Mouse (Mus musculus) ES-E14 (cell line): ENCODE measurements around the gene Rasl10b. TPM values are rescaled to one million over a fixed set of nuclear protein-coding genes. Genes with fewer than 3 reads are reported as not detected.

Experiments used
- DNase-seq: peaks from one replicate; pipeline ENCODE4 v3.0.0-alpha.2; 2013; ENCODE audit warnings: low read depth, low spot score
- H3K27ac ChIP-seq: 2 replicates; pipeline ENCODE4 v1.5.1; 2012; ENCODE audit warnings: low read depth, mild to moderate bottlenecking, low read length, moderate library complexity, mixed read lengths; ENCODE audit not compliant: poor library complexity, insufficient read depth, severe bottlenecking
- H3K36me3 ChIP-seq: 2 replicates; pipeline ENCODE4 v1.6.1; 2012; ENCODE audit warnings: mild to moderate bottlenecking, low read length, moderate library complexity, mixed read lengths; ENCODE audit not compliant: control insufficient read depth, poor library complexity, insufficient read depth, severe bottlenecking
- H3K4me1 ChIP-seq, 2 experiments: fragments of 150-350 bp in 1 of 2; sonication (generic) in 1 of 2; 2 replicates each; pipeline ENCODE4 v1.6.1; 2012; ENCODE audit warnings: low read length in 2 of 2, mild to moderate bottlenecking in 1 of 2, mixed read lengths in 1 of 2; ENCODE audit not compliant: control insufficient read depth in 2 of 2, insufficient read depth in 2 of 2, poor library complexity in 1 of 2
- H3K4me3 ChIP-seq, 2 experiments: fragments of 150-350 bp in 1 of 2; sonication (generic) in 1 of 2; 2 replicates each; pipeline ENCODE4 v1.5.1; 2012; ENCODE audit warnings: low read length in 2 of 2, low read depth in 1 of 2, mild to moderate bottlenecking in 1 of 2, mixed read lengths in 1 of 2; ENCODE audit not compliant: insufficient read depth in 1 of 2, poor library complexity in 1 of 2, severe bottlenecking in 1 of 2
- H3K9ac ChIP-seq: 2 replicates; pipeline ENCODE4 v1.6.1; 2012; ENCODE audit warnings: low read depth, mild to moderate bottlenecking, low read length, mixed read lengths; ENCODE audit not compliant: poor library complexity, insufficient read depth, severe bottlenecking
- H3K9me3 ChIP-seq: fragments of 150-350 bp; sonication (generic); 2 replicates; pipeline ENCODE4 v1.6.1; 2012; ENCODE audit warnings: low read depth, mild to moderate bottlenecking, low read length; ENCODE audit not compliant: control insufficient read depth, insufficient read depth
- CHD2 ChIP-seq: IDR thresholded peaks from 2 replicates; pipeline ENCODE4 v1.6.1; 2014; ENCODE audit warnings: mild to moderate bottlenecking, low read depth, low read length, inconsistent platforms
- HCFC1 ChIP-seq: IDR thresholded peaks from 2 replicates; pipeline ENCODE4 v1.6.1; 2012; ENCODE audit warnings: low read length, inconsistent platforms, borderline replicate concordance; ENCODE audit not compliant: insufficient read depth
- MAFK ChIP-seq: IDR thresholded peaks from 2 replicates; pipeline ENCODE4 v1.6.1; 2014; ENCODE audit warnings: mild to moderate bottlenecking, low read depth, low read length, inconsistent platforms; ENCODE audit not compliant: insufficient read depth
- ZC3H11A ChIP-seq: IDR thresholded peaks from 2 replicates; pipeline ENCODE4 v1.6.1; 2012; ENCODE audit warnings: low read depth, mild to moderate bottlenecking, inconsistent platforms, low read length, borderline replicate concordance
- ZNF384 ChIP-seq: IDR thresholded peaks from 2 replicates; pipeline ENCODE4 v1.6.1; 2012; ENCODE audit warnings: low read depth, low read length, inconsistent platforms
- in situ Hi-C, 2 experiments: fragments of 600-800 bp; cut with MboI; formaldehyde crosslinking; loops; one replicate each; pipeline ENCODE4 v1.15.1; 2025; ENCODE audit warnings: low sequenced_read_pairs in 2 of 2, inconsistent platforms in 1 of 2; ENCODE audit not compliant: unreplicated experiment in 2 of 2
- total RNA-seq: library from RNA; depleted of rRNA; stranded (reverse); fragments of 300-350 nt; gene quantifications from 2 replicates; pipeline ENCODE4 v1.2.3, GENCODE M21; 2012

Gene Rasl10b
- total RNA-seq, 1 experiment: 1.9 TPM

DNA sequence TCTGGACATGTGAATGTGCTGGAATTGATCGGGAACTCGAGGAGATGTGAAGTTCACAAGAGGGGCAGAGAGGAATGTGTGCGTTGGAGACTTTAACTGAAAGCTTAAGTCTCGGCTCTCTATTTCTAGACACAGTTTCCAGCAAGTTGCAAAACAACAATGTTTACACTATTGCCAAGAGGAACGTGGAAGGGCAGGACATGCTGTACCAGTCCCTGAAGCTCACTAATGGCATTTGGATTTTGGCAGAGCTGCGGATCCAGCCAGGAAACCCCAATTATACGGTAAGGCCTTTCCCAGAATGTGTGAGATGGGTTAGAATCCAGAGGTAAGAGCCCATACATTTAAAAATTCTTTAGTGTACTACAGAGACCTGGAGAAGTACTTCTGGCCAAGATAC lies 11.3 kb upstream of the Rasl10b start:
- no peak overlapping the region for H3K27ac ChIP-seq
- no peaks in the 10 kb centered on the region for H3K9me3 ChIP-seq
- no peak for DNase-seq
- peaks cover 0 to 2% of the 10 kb centered on the region in 2 experiments; a peak in 1 of 4 replicates for H3K4me1 ChIP-seq
- in situ Hi-C loops: no loop called here
- no peak overlapping the region for H3K9ac ChIP-seq
- no peak for TF ChIP-seq CHD2
- TF ChIP-seq HCFC1: no peak
- no peak overlapping the region for H3K4me3 ChIP-seq
- H3K36me3 ChIP-seq: peaks cover 2% of the 10 kb centered on the region; the same call in 1 of the 2 replicates

DNA sequence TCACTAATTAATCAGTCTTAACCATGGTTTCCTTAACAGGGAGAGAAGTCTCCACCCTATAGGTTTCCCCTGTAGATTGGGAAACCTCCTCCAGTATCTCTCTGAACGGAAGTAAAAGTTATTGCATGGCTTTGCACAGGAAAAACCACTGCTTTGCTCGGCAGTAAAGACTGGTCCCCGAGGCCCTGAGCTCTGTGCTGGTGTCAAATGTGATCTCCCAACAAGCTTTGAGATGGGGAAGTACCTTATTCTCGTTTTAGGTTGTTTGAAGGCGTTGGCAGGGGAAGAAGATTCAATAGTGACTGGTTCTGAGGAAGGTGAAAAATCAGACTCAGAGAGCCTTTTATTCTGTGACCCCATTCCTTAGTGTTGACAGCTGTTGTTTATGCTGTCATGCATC lies 10.2 kb upstream of the Rasl10b start:
- no peak overlapping the region for H3K9ac ChIP-seq
- H3K27ac ChIP-seq: no peak overlapping the region
- H3K4me3 ChIP-seq: no peak overlapping the region
- no peak for DNase-seq
- TF ChIP-seq ZC3H11A: no peak
- no peak for TF ChIP-seq ZNF384
- TF ChIP-seq CHD2: no peak
- TF ChIP-seq MAFK: no peak
- no peak for TF ChIP-seq HCFC1
- peaks cover 0 to 5% of the 10 kb centered on the region in 2 experiments; a peak in 1 of 4 replicates for H3K4me1 ChIP-seq
- no peaks in the 10 kb centered on the region for H3K9me3 ChIP-seq
- in situ Hi-C loops: no loop called here
- peaks cover 3% of the 10 kb centered on the region for H3K36me3 ChIP-seq

DNA sequence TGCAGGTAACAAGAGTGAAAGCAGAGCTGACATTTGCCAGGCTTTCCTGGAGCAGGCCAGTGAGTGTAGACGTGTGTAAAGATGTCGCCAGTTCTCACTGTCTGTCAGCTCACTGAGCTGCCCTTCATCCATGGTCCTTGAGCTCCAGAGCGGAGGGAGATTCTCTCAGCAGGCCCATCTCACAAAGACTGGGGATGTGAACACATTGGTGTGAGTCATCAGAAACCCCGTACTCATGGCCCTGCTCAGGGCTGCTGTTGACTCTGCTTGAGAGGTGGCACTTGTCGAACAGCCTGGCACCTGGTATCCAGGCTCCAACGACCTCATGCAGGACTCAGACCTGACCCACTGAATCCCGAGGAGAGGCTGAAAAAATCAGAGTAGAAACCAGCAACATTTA lies 5.2 kb upstream of the Rasl10b start:
- H3K9ac ChIP-seq: no peak overlapping the region
- no peak overlapping the region for H3K27ac ChIP-seq
- DNase-seq: no peak
- peaks cover 6% of the 10 kb centered on the region for H3K36me3 ChIP-seq
- TF ChIP-seq ZC3H11A (no peak), HCFC1 (no peak), ZNF384 (no peak), CHD2 (no peak), MAFK (no peak)
- H3K9me3 ChIP-seq: no peaks in the 10 kb centered on the region
- in situ Hi-C loops: loop anchor here in 1 of 2 experiments (25.0 kb wide), 1 partner anchor 341 kb away; the partner anchor contains the start of gene Slfn2
- no peak overlapping the region for H3K4me3 ChIP-seq
- H3K4me1 ChIP-seq: peaks cover 1 to 3% of the 10 kb centered on the region in 2 experiments; a peak in 3 of 4 replicates

DNA sequence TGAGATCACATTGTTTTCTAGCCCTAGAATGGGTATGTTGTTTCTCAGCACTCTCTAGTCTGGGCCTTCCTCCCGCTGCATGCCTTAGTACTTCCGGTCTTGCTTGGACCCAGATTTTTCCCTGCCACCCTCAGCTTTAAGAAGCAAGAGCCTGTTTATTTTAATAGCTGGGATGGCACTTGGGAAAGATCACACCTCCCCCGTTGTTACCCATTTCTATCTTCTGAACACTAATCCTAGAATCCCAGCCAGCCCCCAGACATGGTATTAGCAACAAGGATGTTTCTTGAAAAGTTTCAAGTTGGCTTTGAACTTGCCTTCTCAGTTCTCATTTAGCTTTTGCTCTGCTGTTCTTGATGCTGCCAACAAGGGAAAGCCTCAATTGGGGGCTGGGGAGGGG lies 2.5 kb upstream of the Rasl10b start:
- Histone ChIP-seq H3K4me1 (peaks cover 4 to 10% of the 10 kb centered on the region in 2 experiments), H3K4me3 (no peak overlapping the region), H3K36me3 (peaks cover 6% of the 10 kb centered on the region), H3K9me3 (no peaks in the 10 kb centered on the region), H3K27ac (no peak overlapping the region), H3K9ac (no peak overlapping the region)
- TF ChIP-seq MAFK: no peak
- TF ChIP-seq CHD2: no peak
- in situ Hi-C loops: loop anchor here in 1 of 2 experiments (25.0 kb wide), 1 partner anchor 344 kb away; the partner anchor contains the start of gene Slfn2
- DNase-seq: no peak

DNA sequence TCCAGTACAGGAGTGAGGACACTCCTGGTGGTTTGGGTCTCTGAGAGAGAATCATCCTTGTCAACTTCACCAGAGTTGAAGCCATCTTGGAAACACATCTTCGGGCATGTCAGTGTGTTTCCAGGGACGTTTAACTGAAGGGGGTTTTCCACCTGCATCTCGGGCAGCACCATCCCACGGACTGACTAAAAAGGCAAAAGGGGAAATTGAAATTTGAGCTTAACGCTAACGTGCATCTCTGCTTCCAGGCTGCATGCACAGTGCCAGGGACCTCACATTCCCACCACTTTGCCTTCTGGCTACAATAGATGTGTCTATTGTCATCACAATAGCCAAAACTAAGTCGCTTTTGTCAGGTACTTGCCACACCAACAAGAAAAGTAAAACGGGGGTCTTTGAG lies 695 bp upstream of the Rasl10b start:
- H3K27ac ChIP-seq: no peak overlapping the region
- H3K4me3 ChIP-seq: no peak overlapping the region
- no peaks in the 10 kb centered on the region for H3K9me3 ChIP-seq
- DNase-seq: no peak
- H3K4me1 ChIP-seq: peaks cover 4 to 7% of the 10 kb centered on the region in 2 experiments
- peaks cover 3% of the 10 kb centered on the region; the same call in 1 of the 2 replicates for H3K36me3 ChIP-seq
- TF ChIP-seq ZNF384 (no peak), HCFC1 (no peak), CHD2 (no peak), MAFK (no peak), ZC3H11A (no peak)
- in situ Hi-C loops: loop anchor here in 1 of 2 experiments (25.0 kb wide), 1 partner anchor 346 kb away; the partner anchor contains the start of gene Slfn2
- no peak overlapping the region for H3K9ac ChIP-seq
